Mouse (Mus musculus): ENCODE data around the gene Gcg. TPM values are rescaled to one million over a fixed set of nuclear protein-coding genes. Genes with fewer than 3 reads are reported as not detected.

Gene Gcg
- polyA plus RNA-seq (2012; rRNA removed) = 0.64 and 1.6 TPM in 2 replicates

DNA sequence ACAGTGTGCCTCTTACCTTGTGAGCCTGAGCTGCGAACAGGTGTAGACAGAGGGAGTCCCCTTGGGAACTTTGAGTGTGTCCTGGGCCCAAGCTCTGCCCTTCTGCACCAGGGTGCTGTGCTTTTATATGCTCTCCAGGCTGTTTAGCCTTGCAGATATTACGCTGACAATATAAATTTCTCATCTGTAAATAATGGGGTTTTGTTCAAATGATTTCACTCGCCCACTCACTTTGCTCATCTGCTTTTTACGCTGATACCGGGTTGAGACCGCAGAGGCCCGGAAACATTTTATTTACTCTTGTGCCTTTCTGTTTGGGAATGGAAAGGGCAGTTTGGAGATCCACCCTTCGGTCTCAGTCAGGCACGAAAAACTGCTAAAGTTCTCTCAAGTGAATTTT, at the start of gene Gcg:
Gcg (minus strand) TSS at position 101 of the 400 bp plus-strand sequence.

Other genes with a start within 250 kb of the Gcg start
- 1.3 and 2.2 TPM in 2 replicates for gene Dpp4, start 71.4 kb downstream of the Gcg start, polyA plus RNA-seq (2012; rRNA removed)
- 1.5 and 6.6 TPM in 2 replicates for gene Fap, start 90.4 kb upstream of the Gcg start, polyA plus RNA-seq (2012; rRNA removed)
- 1.0 and 1.3 TPM in 2 replicates for gene Ifih1, start 162.6 kb upstream of the Gcg start, polyA plus RNA-seq (2012; rRNA removed)
- 6.5 and 9.5 TPM in 2 replicates for gene Gca, start 180.6 kb upstream of the Gcg start, polyA plus RNA-seq (2012; rRNA removed)